Mouse (Mus musculus) MEL (cell line): ENCODE results near the gene Rps15. TPM values are rescaled to one million over a fixed set of nuclear protein-coding genes. Genes with fewer than 3 reads are reported as not detected.

Source experiments
- DNase-seq: peaks from one replicate; pipeline ENCODE4 v3.0.0; 2011; ENCODE audit warnings: low read depth, low spot score
- H3K27ac ChIP-seq: 2 replicates; pipeline ENCODE4 v1.5.1; 2012; ENCODE audit warnings: low read depth, mild to moderate bottlenecking, control low read depth, low read length, moderate library complexity; ENCODE audit not compliant: control insufficient read depth
- H3K27me3 ChIP-seq, 2 experiments: fragments of 150-350 bp in 1 of 2; sonication (generic) in 1 of 2; 2 replicates each; pipeline ENCODE4 v1.6.1; 2012; ENCODE audit warnings: low read length in 2 of 2, mild to moderate bottlenecking in 2 of 2, improper control_type of control experiment in 1 of 2, moderate library complexity in 1 of 2; ENCODE audit not compliant: insufficient read depth in 2 of 2, control insufficient read depth in 1 of 2
- H3K36me3 ChIP-seq, 2 experiments: 2 replicates each; pipeline ENCODE4 v1.6.1; 2012 to 2014; ENCODE audit warnings: low read length in 2 of 2, improper control_type of control experiment in 1 of 2, inconsistent platforms in 1 of 2, mild to moderate bottlenecking in 1 of 2; ENCODE audit not compliant: insufficient read depth in 2 of 2, control insufficient read depth in 1 of 2
- H3K4me1 ChIP-seq, 2 experiments: fragments of 150-350 bp in 1 of 2; sonication (generic) in 1 of 2; 2 replicates each; pipeline ENCODE4 v1.6.1; 2012; ENCODE audit warnings: low read length in 2 of 2, improper control_type of control experiment in 1 of 2, mild to moderate bottlenecking in 1 of 2; ENCODE audit not compliant: insufficient read depth in 2 of 2, control insufficient read depth in 1 of 2
- H3K4me3 ChIP-seq, 2 experiments: fragments of 150-350 bp in 1 of 2; sonication (generic) in 1 of 2; 2 replicates each; pipeline ENCODE4 v1.5.1; 2012; ENCODE audit warnings: low read depth in 2 of 2, low read length in 2 of 2, mild to moderate bottlenecking in 2 of 2, moderate library complexity in 2 of 2, control low read depth in 1 of 2, improper control_type of control experiment in 1 of 2; ENCODE audit not compliant: control insufficient read depth in 1 of 2, insufficient read depth in 1 of 2
- H3K79me2 ChIP-seq: 2 replicates; pipeline ENCODE4 v1.6.1; 2012; ENCODE audit warnings: mild to moderate bottlenecking, low read length, moderate library complexity; ENCODE audit not compliant: control insufficient read depth, poor library complexity, insufficient read depth
- H3K9ac ChIP-seq: 2 replicates; pipeline ENCODE4 v1.6.1; 2012; ENCODE audit warnings: low read depth, mild to moderate bottlenecking, control low read depth, low read length, moderate library complexity; ENCODE audit not compliant: control insufficient read depth, poor library complexity, severe bottlenecking
- H3K9me3 ChIP-seq: fragments of 150-350 bp; sonication (generic); replicated peaks from 2 replicates; pipeline ENCODE4 v1.6.1; 2012; ENCODE audit warnings: mild to moderate bottlenecking, low read length, improper control_type of control experiment, moderate library complexity; ENCODE audit not compliant: insufficient read depth
- BHLHE40 ChIP-seq: IDR thresholded peaks from 2 replicates; pipeline ENCODE4 v1.6.1; 2012; ENCODE audit warnings: low read depth, mild to moderate bottlenecking, inconsistent platforms, low read length, improper control_type of control experiment, borderline replicate concordance
- CHD2 ChIP-seq: IDR thresholded peaks from 2 replicates; pipeline ENCODE4 v1.6.1; 2011; ENCODE audit warnings: low read length, improper control_type of control experiment
- CTCF ChIP-seq, 3 experiments: IDR thresholded peaks in 2 of 3; conservative IDR thresholded peaks in 1 of 3; 2 replicates each; pipeline ENCODE4 v1.5.1; 2011 to 2012; ENCODE audit warnings: low read length in 3 of 3, low read depth in 2 of 3, mild to moderate bottlenecking in 2 of 3, improper control_type of control experiment in 1 of 3, inconsistent platforms in 1 of 3, mixed read lengths in 1 of 3, moderate library complexity in 1 of 3; ENCODE audit not compliant: control insufficient read depth in 1 of 3, insufficient read depth in 1 of 3, poor library complexity in 1 of 3, severe bottlenecking in 1 of 3
- E2F4 ChIP-seq: IDR thresholded peaks from 2 replicates; pipeline ENCODE4 v1.6.1; 2011; ENCODE audit warnings: low read depth, low read length, improper control_type of control experiment, borderline replicate concordance
- ELF1 ChIP-seq: IDR thresholded peaks from 2 replicates; pipeline ENCODE4 v1.6.1; 2014; ENCODE audit warnings: low read depth, mild to moderate bottlenecking, inconsistent platforms, low read length, improper control_type of control experiment, moderate library complexity
- EP300 ChIP-seq, 2 experiments: IDR thresholded peaks; 2 replicates each; pipeline ENCODE4 v1.6.1; 2011; ENCODE audit warnings: improper control_type of control experiment in 2 of 2, low read length in 2 of 2, low read depth in 1 of 2, mild to moderate bottlenecking in 1 of 2
- ETS1 ChIP-seq: IDR thresholded peaks from 2 replicates; pipeline ENCODE4 v1.6.1; 2012; ENCODE audit warnings: low read depth, mild to moderate bottlenecking, inconsistent platforms, low read length, improper control_type of control experiment, moderate library complexity
- GABPA ChIP-seq: IDR thresholded peaks from 2 replicates; pipeline ENCODE4 v1.6.1; 2012; ENCODE audit warnings: low read depth, mild to moderate bottlenecking, inconsistent platforms, low read length, improper control_type of control experiment, moderate library complexity
- KAT2A ChIP-seq: conservative IDR thresholded peaks from 2 replicates; pipeline ENCODE4 v1.6.1; 2012; ENCODE audit warnings: low read depth, low read length, improper control_type of control experiment, inconsistent platforms
- MAZ ChIP-seq: IDR thresholded peaks from 2 replicates; pipeline ENCODE4 v1.6.1; 2012; ENCODE audit warnings: low read depth, mild to moderate bottlenecking, inconsistent platforms, low read length, improper control_type of control experiment
- MXI1 ChIP-seq: IDR thresholded peaks from 2 replicates; pipeline ENCODE4 v1.6.1; 2011; ENCODE audit warnings: mild to moderate bottlenecking, low read depth, low read length, improper control_type of control experiment
- MYB ChIP-seq: IDR thresholded peaks from 2 replicates; pipeline ENCODE4 v1.6.1; 2011; ENCODE audit warnings: mild to moderate bottlenecking, low read depth, low read length, improper control_type of control experiment
- NELFE ChIP-seq: IDR thresholded peaks from 2 replicates; pipeline ENCODE4 v1.6.1; 2011; ENCODE audit warnings: low read depth, low read length, improper control_type of control experiment
- NRF1 ChIP-seq: IDR thresholded peaks from 2 replicates; pipeline ENCODE4 v1.6.1; 2014; ENCODE audit warnings: low read depth, mild to moderate bottlenecking, inconsistent platforms, low read length, improper control_type of control experiment, moderate library complexity; ENCODE audit not compliant: poor library complexity, insufficient read depth, severe bottlenecking
- POLR2A ChIP-seq, 2 experiments: IDR thresholded peaks; 2 replicates each; pipeline ENCODE4 v1.6.1; 2011 to 2012; ENCODE audit warnings: low read length in 2 of 2, mild to moderate bottlenecking in 2 of 2, control low read depth in 1 of 2, improper control_type of control experiment in 1 of 2, low read depth in 1 of 2, moderate library complexity in 1 of 2; ENCODE audit not compliant: control insufficient read depth in 1 of 2, insufficient read depth in 1 of 2, poor library complexity in 1 of 2
- SIN3A ChIP-seq: IDR thresholded peaks from 2 replicates; pipeline ENCODE4 v1.6.1; 2012; ENCODE audit warnings: low read length, improper control_type of control experiment, inconsistent platforms
- ZC3H11A ChIP-seq: IDR thresholded peaks from 2 replicates; pipeline ENCODE4 v1.6.1; 2012; ENCODE audit warnings: low read depth, mild to moderate bottlenecking, inconsistent platforms, low read length, improper control_type of control experiment
- ZKSCAN1 ChIP-seq: IDR thresholded peaks from 2 replicates; pipeline ENCODE4 v1.6.1; 2012; ENCODE audit warnings: low read depth, mild to moderate bottlenecking, inconsistent platforms, low read length, improper control_type of control experiment, moderate library complexity
- ZMIZ1 ChIP-seq: IDR thresholded peaks from 2 replicates; pipeline ENCODE4 v1.6.1; 2012; ENCODE audit warnings: low read depth, mild to moderate bottlenecking, inconsistent platforms, low read length, improper control_type of control experiment, moderate library complexity
- polyA plus RNA-seq, 2 experiments: library from polyadenylated mRNA; stranded (reverse) in 1 of 2; unstranded in 1 of 2; fragments of >175 nt in 1 of 2; fragments of >200 nt in 1 of 2; gene quantifications; 2 replicates each; pipeline versions ENCODE4 v1.2.1 to v1.2.4; 2012; ENCODE audit warnings: low replicate concordance in 2 of 2, low read depth in 1 of 2; ENCODE audit not compliant: insufficient read length in 2 of 2, insufficient read depth in 1 of 2, missing spikeins in 1 of 2
- total RNA-seq: library from RNA; depleted of rRNA; stranded (reverse); fragments of 300-350 nt; gene quantifications from 2 replicates; pipeline ENCODE4 v1.2.3, GENCODE M21; 2012

The Rps15 gene
- total and polyA plus RNA-seq, 3 experiments: 1,331 to 4,320 (median 3,905) TPM

- H3K36me3 ChIP-seq: peaks cover 0 to 4% of the 10 kb centered on the region in 2 experiments; a peak in 2 of 4 replicates
- TF ChIP-seq GABPA (no peak), SIN3A (no peak), NRF1 (no peak), ETS1 (no peak), POLR2A (IDR thresholded peaks at IDR 0.05; ENCODE audit: control insufficient read depth in 1 of 2, insufficient read depth in 1 of 2, low read depth in 1 of 2, low read length in 2 of 2, poor library complexity in 1 of 2) (no peak), ZKSCAN1 (no peak), CHD2 (no peak), MXI1 (no peak), CTCF (IDR thresholded peaks at IDR 0.05 in 2 of 3, conservative IDR thresholded peaks at IDR 0.05 in 1 of 3; ENCODE audit: control insufficient read depth in 1 of 3, insufficient read depth in 1 of 3, low read depth in 2 of 3, low read length in 3 of 3, poor library complexity in 1 of 3, severe bottlenecking in 1 of 3) (no peak), MYB (no peak), EP300 (IDR thresholded peaks at IDR 0.05; ENCODE audit: low read depth in 1 of 2, low read length in 2 of 2) (no peak), NELFE (no peak; the same call in 1 of the 2 replicates), ZC3H11A (no peak), BHLHE40 (no peak), E2F4 (no peak), ELF1 (no peak)
- H3K27ac ChIP-seq: no peak overlapping the region
- peaks cover 3 to 14% of the 10 kb centered on the region in 2 experiments; a peak in 3 of 4 replicates for H3K4me1 ChIP-seq
- peak overlapping the region; percentile 50 to 61 for H3K4me3 ChIP-seq
- no peak for DNase-seq
- H3K9me3 ChIP-seq: no peaks in the 10 kb centered on the region
- H3K79me2 ChIP-seq: peaks cover 2% of the 10 kb centered on the region
- no peaks in the 10 kb centered on the region for H3K27me3 ChIP-seq
- H3K9ac ChIP-seq: peak overlapping the region; percentile 51
These were observed 32.2 kb upstream of the Rps15 start for GRCm38 (mm10) chr10:80259861-80260641.

GRCm38 (mm10) chr10:80260642-80261584 is 31.3 kb upstream of the Rps15 start, which contains the start of the genes Gamt and Dazap1:
Gene Gamt, minus strand, starts transcription at chr10:80261012.
Gene Dazap1, plus strand, starts transcription at chr10:80261486.
- peak; percentile 97 for DNase-seq
- Histone ChIP-seq H3K36me3 (peaks cover 0 to 6% of the 10 kb centered on the region in 2 experiments; a peak in 2 of 4 replicates), H3K4me1 (peaks cover 3 to 17% of the 10 kb centered on the region in 2 experiments; a peak in 3 of 4 replicates), H3K79me2 (peaks cover 11% of the 10 kb centered on the region), H3K27me3 (no peaks in the 10 kb centered on the region), H3K4me3 (peak within 1 kb of the TSS; percentile 77 to 79), H3K27ac (peak within 1 kb of the TSS; percentile 90), H3K9me3 (no peaks in the 10 kb centered on the region), H3K9ac (peak within 1 kb of the TSS; percentile 87)
- TF ChIP-seq NRF1 (peak; percentile 39; the same call in 1 of the 2 replicates), EP300 (IDR thresholded peaks at IDR 0.05; ENCODE audit: low read depth in 1 of 2, low read length in 2 of 2) (no peak), MAZ (peak; percentile 60; the same call in 1 of the 2 replicates), SIN3A (peak; percentile 70; the same call in 1 of the 2 replicates), ZMIZ1 (peak; percentile 43; the same call in 1 of the 2 replicates), ZKSCAN1 (no peak), KAT2A (no peak), MXI1 (peak; percentile 68; the same call in 1 of the 2 replicates)
